Mouse (Mus musculus): ENCODE measurements around the gene Slc50a1.

The Slc50a1 gene

GRCm38 (mm10) chr3:89270051-89270755 lies at the start of gene Slc50a1:
Slc50a1 (minus strand) TSS chr3:89270570.
- peak; percentile 68 for DNase-seq (ENCODE audit: low spot score)

- DNase-seq (ENCODE audit: low spot score), result no peak
These were observed 49.4 kb upstream of the Slc50a1 start for GRCm38 (mm10) chr3:89319591-89320350.

- no peak for DNase-seq (ENCODE audit: low spot score)
These were observed 48.7 kb upstream of the Slc50a1 start for GRCm38 (mm10) chr3:89318971-89319590.

- no peak for DNase-seq (ENCODE audit: low spot score)
These were observed 47.9 kb upstream of the Slc50a1 start for GRCm38 (mm10) chr3:89318316-89318715.

GRCm38 (mm10) chr3:89317246-89317645 lies 46.9 kb upstream of the Slc50a1 start:
- no peak for DNase-seq (ENCODE audit: low spot score)

GRCm38 (mm10) chr3:89316833-89317232 lies 46.5 kb upstream of the Slc50a1 start:
- DNase-seq (ENCODE audit: low spot score), result peak; percentile 58

GRCm38 (mm10) chr3:89315930-89316831 lies 45.8 kb upstream of the Slc50a1 start:
- no peak for DNase-seq (ENCODE audit: low spot score)

GRCm38 (mm10) chr3:89315195-89315929 lies 45.0 kb upstream of the Slc50a1 start:
- no peak for DNase-seq (ENCODE audit: low spot score)

GRCm38 (mm10) chr3:89314791-89315190 lies 44.4 kb upstream of the Slc50a1 start:
- no peak for DNase-seq (ENCODE audit: low spot score)

GRCm38 (mm10) chr3:89314340-89314739 lies 44.0 kb upstream of the Slc50a1 start:
- DNase-seq (ENCODE audit: low spot score), result no peak

- no peak for DNase-seq (ENCODE audit: low spot score)
These were observed 37.7 kb upstream of the Slc50a1 start for GRCm38 (mm10) chr3:89308089-89308488.

- DNase-seq (ENCODE audit: low spot score), result no peak
These were observed 35.4 kb upstream of the Slc50a1 start for GRCm38 (mm10) chr3:89305551-89306325.

- DNase-seq (ENCODE audit: low spot score), result no peak
These were observed 34.7 kb upstream of the Slc50a1 start for GRCm38 (mm10) chr3:89305105-89305504.

- no peak for DNase-seq (ENCODE audit: low spot score)
These were observed 34.1 kb upstream of the Slc50a1 start for GRCm38 (mm10) chr3:89304440-89304839.

GRCm38 (mm10) chr3:89300514-89300913 lies 30.1 kb upstream of the Slc50a1 start:
- no peak for DNase-seq (ENCODE audit: low spot score)

- no peak for DNase-seq (ENCODE audit: low spot score)
These were observed 29.7 kb upstream of the Slc50a1 start for GRCm38 (mm10) chr3:89300071-89300470.

- DNase-seq (ENCODE audit: low spot score), result no peak
These were observed 29.1 kb upstream of the Slc50a1 start for GRCm38 (mm10) chr3:89299499-89299898.

GRCm38 (mm10) chr3:89298908-89299307 lies 28.5 kb upstream of the Slc50a1 start:
- no peak for DNase-seq (ENCODE audit: low spot score)

GRCm38 (mm10) chr3:89296761-89297396 lies 26.5 kb upstream of the Slc50a1 start:
- DNase-seq (ENCODE audit: low spot score), result no peak

- no peak for DNase-seq (ENCODE audit: low spot score)
These were observed 25.4 kb upstream of the Slc50a1 start for GRCm38 (mm10) chr3:89295685-89296230.

All from urinary bladder, postnatal 10 days (tissue).